Mouse (Mus musculus): Measurements from ENCODE around the gene Gm32717.
"Not testable (repeated sequence)": the region's sequence is repeated elsewhere in the genome, so short reads cannot be mapped to it uniquely, and the experiment has no call there.

Gene Gm32717

DNA sequence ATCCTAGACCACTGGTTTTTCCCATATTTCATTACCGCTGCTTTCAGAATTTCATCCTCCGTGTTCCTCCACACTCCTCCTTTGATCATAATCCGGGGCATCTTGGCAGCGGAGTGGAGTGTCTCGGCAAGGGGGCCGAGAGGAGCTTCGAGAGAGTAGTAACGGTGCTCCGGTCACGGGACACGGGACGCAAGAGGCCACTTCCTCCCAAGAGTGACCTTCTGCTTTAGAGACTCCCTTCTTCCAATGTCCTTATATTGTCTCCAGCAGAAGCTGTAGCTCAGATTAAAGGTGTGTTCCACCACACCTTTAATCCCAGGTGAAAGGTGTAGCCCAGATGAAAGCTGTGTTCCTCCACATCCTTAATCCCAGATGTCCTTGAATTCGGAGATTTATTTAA is at the start of gene Gm32717:
Gene Gm32717, minus strand, starts transcription at position 101 of the 400 bp plus-strand sequence.
- not testable (repeated sequence) for DNase-seq (ENCODE audit: low spot score in 2 of 2)

DNA sequence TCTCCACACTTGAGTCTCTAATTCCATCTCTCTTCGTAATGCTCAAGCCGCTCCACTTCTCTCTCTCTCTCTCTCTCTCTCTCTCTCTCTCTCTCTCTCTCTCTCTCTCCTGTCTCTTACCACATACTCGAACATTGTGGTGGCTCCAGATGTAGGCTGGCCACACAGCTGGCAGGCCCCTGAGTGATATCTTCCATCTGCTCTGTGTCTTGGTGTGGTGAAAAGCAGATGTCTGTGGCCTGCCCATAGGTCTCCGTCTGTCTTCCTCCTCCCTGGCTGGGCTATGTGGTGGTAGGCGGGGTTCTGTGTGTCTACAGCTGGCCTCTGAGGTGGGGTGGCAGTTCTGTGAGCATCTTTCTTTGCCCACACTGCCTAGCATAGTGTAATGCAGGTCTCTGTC is 42.4 kb upstream of the Gm32717 start:
- not testable (repeated sequence) for DNase-seq (ENCODE audit: low spot score in 2 of 2)

GRCm38 (mm10) chr10:118282565-118282964 is 42.0 kb upstream of the Gm32717 start:
- DNase-seq (ENCODE audit: low spot score in 2 of 2) = not testable (repeated sequence)

- DNase-seq (ENCODE audit: low spot score in 2 of 2) = not testable (repeated sequence)
Measured at GRCm38 (mm10) chr10:118278069-118278468, 37.5 kb upstream of the Gm32717 start.

DNA sequence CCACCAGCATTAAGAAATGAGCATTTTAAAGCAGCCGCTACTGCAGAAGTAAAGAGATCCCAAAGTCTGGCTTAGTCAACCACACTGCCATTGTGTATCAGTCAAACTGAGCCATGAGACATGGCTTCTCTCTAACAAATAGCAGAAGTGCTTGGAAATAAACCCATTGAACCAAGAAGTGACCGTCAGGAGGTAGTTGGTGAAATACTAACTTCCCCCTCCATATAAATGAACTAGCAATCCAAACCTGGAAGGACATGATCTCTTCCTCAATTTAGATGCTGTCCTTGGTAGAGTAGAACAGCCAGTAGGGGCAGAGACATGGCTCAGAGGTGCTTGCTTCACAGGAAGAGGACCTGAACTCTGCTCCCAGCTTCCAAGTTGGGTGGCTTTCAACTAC is 30.8 kb upstream of the Gm32717 start:
- not testable (repeated sequence) for DNase-seq (ENCODE audit: low spot score in 2 of 2)

- DNase-seq (ENCODE audit: low spot score in 2 of 2) = not testable (repeated sequence)
Measured at GRCm38 (mm10) chr10:118268812-118269211, 28.2 kb upstream of the Gm32717 start.

GRCm38 (mm10) chr10:118258388-118258787 is 17.8 kb upstream of the Gm32717 start, which contains the start of gene Gm32802:
Gene Gm32802, plus strand, starts transcription at chr10:118258688.
- DNase-seq (ENCODE audit: low spot score in 2 of 2) = not testable (repeated sequence)

- DNase-seq (ENCODE audit: low spot score in 2 of 2) = peak in 1 of 2 experiments; percentile 30
Measured at GRCm38 (mm10) chr10:118250852-118251295, 10.3 kb upstream of the Gm32717 start.

GRCm38 (mm10) chr10:118249006-118249595 is 8.5 kb upstream of the Gm32717 start:
- DNase-seq (ENCODE audit: low spot score in 2 of 2) = peak in 1 of 2 experiments; percentile 1

- DNase-seq (ENCODE audit: low spot score in 2 of 2) = not testable (repeated sequence)
Measured at GRCm38 (mm10) chr10:118232607-118233006, 8.0 kb downstream of the Gm32717 start.

GRCm38 (mm10) chr10:118227629-118228028 is 13.0 kb downstream of the Gm32717 start:
- not testable (repeated sequence) for DNase-seq (ENCODE audit: low spot score in 2 of 2)

GRCm38 (mm10) chr10:118215719-118216393 is 24.7 kb downstream of the Gm32717 start:
- not testable (repeated sequence) for DNase-seq (ENCODE audit: low spot score in 2 of 2)

DNA sequence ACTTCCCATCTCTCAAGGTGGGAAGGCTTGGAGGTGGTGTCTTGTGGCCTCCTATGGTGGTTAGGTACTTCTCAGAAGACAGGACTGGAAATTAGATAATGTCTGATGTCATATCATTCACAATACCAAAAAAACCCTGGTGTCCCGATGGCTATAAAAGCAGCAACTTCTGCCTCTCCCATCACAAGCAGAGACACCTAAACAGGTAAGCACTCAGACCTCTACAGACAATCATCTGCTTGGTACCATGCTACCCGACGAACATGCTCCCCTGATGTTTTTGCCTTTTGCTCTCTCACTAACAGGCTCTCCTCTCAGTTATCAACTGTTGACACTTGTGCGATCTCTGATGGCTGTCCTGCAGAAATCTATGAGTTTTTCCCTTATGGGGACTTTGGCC is 35.9 kb downstream of the Gm32717 start, which contains the start of gene Il22:
Gene Il22, plus strand, starts transcription at position 301 of the 400 bp plus-strand sequence.
- DNase-seq (ENCODE audit: low spot score in 2 of 2) = no peak

GRCm38 (mm10) chr10:118195150-118195549 is 45.4 kb downstream of the Gm32717 start:
- not testable (repeated sequence) for DNase-seq (ENCODE audit: low spot score in 2 of 2)

Measured in thymus, postnatal 10 days (tissue).